Comparison of ENCODE assay signal across 28 mouse cellular contexts in the genomic region with DNA sequence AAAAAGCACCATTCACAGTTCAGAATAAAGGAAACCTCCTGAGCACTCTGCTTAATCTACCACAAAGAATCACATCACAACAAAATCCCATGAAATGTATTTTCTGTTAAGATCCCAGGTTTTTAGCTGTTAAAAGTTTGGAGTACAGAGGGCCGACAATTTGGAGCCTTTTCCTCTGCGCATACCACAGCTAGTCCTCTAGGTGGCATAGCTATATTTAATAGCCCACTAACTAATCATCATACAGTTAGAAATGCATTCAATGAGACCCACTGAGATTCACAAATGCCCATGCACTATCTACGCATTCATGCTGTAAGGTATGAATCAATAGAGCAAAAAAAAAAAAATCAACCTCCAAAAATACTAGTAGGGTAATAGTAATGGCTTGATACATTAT. TPM values are rescaled to one million over a fixed set of nuclear protein-coding genes. Genes with fewer than 3 reads are reported as not detected.
A peak's percentile ranks its signal among the peaks of the same experiment; 100 is the strongest.
DNase-seq lines count a peak whose midpoint lies in the region; ATAC-seq and TF ChIP-seq lines count a peak whose summit lies in the region.
"Had no signal": no experiment of that assay in that cellular context is flagged by ENCODE, and none has a peak within 500 bp of the region (broad histone marks: within the 10 kb centered on the region; RNA-seq: fewer than 3 reads in every experiment).

No protein-coding gene starts in this region.

- no peaks in the 10 kb centered on the region for H3K27me3 ChIP-seq in kidney, postnatal 0 days (ENCODE audit: insufficient read depth, low read length)
- no peaks in the 10 kb centered on the region for H3K27me3 ChIP-seq in kidney, embryonic 14.5 days (ENCODE audit: control insufficient read depth, insufficient read depth, low read length)
- no peaks in the 10 kb centered on the region for H3K27me3 ChIP-seq in CH12.LX (replicated peaks)
- H3K27me3 ChIP-seq: forebrain, embryonic 15.5 days; heart, embryonic 15.5 days; hindbrain, embryonic 15.5 days; intestine, embryonic 15.5 days; neural tube, embryonic 15.5 days had no signal

- no peak overlapping the region for H3K4me3 ChIP-seq in kidney, postnatal 0 days (replicated peaks; ENCODE audit: low read depth, low read length)
- H3K4me3 ChIP-seq in kidney, embryonic 14.5 days (ENCODE audit: low read length), result no peak overlapping the region
- H3K4me3 ChIP-seq in CH12.LX (replicated peaks in 1 of 3; ENCODE audit: low read depth in 2 of 3, low read length in 2 of 3, poor library complexity in 1 of 3), result no peak overlapping the region
- H3K4me3 ChIP-seq: embryonic facial prominence, embryonic 10.5 days; forebrain, embryonic 15.5 days; heart, embryonic 15.5 days; hindbrain, embryonic 15.5 days; intestine, embryonic 15.5 days; midbrain, embryonic 10.5 days; neural tube, embryonic 15.5 days had no signal

- H3K9ac ChIP-seq in kidney, postnatal 0 days (ENCODE audit: low read depth, low read length), result no peak overlapping the region
- no peak overlapping the region for H3K9ac ChIP-seq in kidney, embryonic 14.5 days (ENCODE audit: low read depth, low read length)
- H3K9ac ChIP-seq in CH12.LX (ENCODE audit: insufficient read depth, low read depth), result no peak overlapping the region
- H3K9ac ChIP-seq: forebrain, embryonic 15.5 days; heart, embryonic 15.5 days; hindbrain, embryonic 15.5 days; intestine, embryonic 15.5 days; neural tube, embryonic 15.5 days had no signal

- TF ChIP-seq EP300 in CH12.LX (IDR thresholded peaks at IDR 0.05; ENCODE audit: low read length), result no peak

- dilution Hi-C loops in CH12.LX (cut with MboI; ENCODE audit: extremely low pct_ligation_motif_present, extremely low pct_unique_long_range_greater_than_20kb, low sequenced_read_pairs), result no loop called here

- H3K9me3 ChIP-seq in kidney, postnatal 0 days (replicated peaks; ENCODE audit: low read length), result no peaks in the 10 kb centered on the region
- no peaks in the 10 kb centered on the region for H3K9me3 ChIP-seq in kidney, embryonic 14.5 days (ENCODE audit: control insufficient read depth, low read length)
- H3K9me3 ChIP-seq in CH12.LX (replicated peaks; ENCODE audit: low read length), result no peaks in the 10 kb centered on the region
- H3K9me3 ChIP-seq: forebrain, embryonic 15.5 days; heart, embryonic 15.5 days; hindbrain, embryonic 15.5 days; intestine, embryonic 15.5 days; midbrain, embryonic 10.5 days; neural tube, embryonic 15.5 days had no signal

- no peaks in the 10 kb centered on the region for H3K79me2 ChIP-seq in CH12.LX (replicated peaks; ENCODE audit: control insufficient read depth, extremely low read depth, insufficient read depth, poor library complexity, severe bottlenecking)

- 79% methylated on average over 3 of the region's 3 CpGs for WGBS in kidney, postnatal 0 days
- WGBS in kidney, embryonic 14.5 days, result 77% methylated on average over 3 of the region's 3 CpGs

- H3K36me3 ChIP-seq in kidney, postnatal 0 days (ENCODE audit: insufficient read depth, low read length), result no peaks in the 10 kb centered on the region
- H3K36me3 ChIP-seq in kidney, embryonic 14.5 days (ENCODE audit: control insufficient read depth, insufficient read depth, low read length), result no peaks in the 10 kb centered on the region
- no peaks in the 10 kb centered on the region for H3K36me3 ChIP-seq in CH12.LX (replicated peaks in 1 of 2; ENCODE audit: control insufficient read depth in 1 of 2, insufficient read depth in 1 of 2, low read length in 1 of 2)
- H3K36me3 ChIP-seq: embryonic facial prominence, embryonic 10.5 days; forebrain, embryonic 15.5 days; heart, embryonic 15.5 days; hindbrain, embryonic 15.5 days; intestine, embryonic 15.5 days; midbrain, embryonic 10.5 days; neural tube, embryonic 15.5 days had no signal

- TF ChIP-seq CTCF in kidney, postnatal 0 days (IDR thresholded peaks at IDR 0.05; ENCODE audit: low read depth), result peak; percentile 12; the same call in 1 of the 2 replicates
- peak in 1 of 2 experiments; percentile 42; a peak in 1 of 4 replicates for TF ChIP-seq CTCF in CH12.LX (conservative IDR thresholded peaks at IDR 0.05 in 1 of 2, IDR thresholded peaks at IDR 0.05 in 1 of 2; ENCODE audit: low read depth in 2 of 2, low read length in 2 of 2)
- no peak for TF ChIP-seq CTCF in brain, embryonic 14.5 days (IDR thresholded peaks at IDR 0.05; ENCODE audit: borderline replicate concordance, extremely low read depth, insufficient read depth, insufficient read length)

- H3K27ac ChIP-seq in kidney, postnatal 0 days, result no peak overlapping the region
- H3K27ac ChIP-seq in kidney, embryonic 14.5 days (ENCODE audit: low read depth, low read length), result no peak overlapping the region
- H3K27ac ChIP-seq in CH12.LX (ENCODE audit: insufficient read depth, low read depth), result no peak overlapping the region
- H3K27ac ChIP-seq: embryonic facial prominence, embryonic 10.5 days; forebrain, embryonic 15.5 days; heart, embryonic 15.5 days; hindbrain, embryonic 15.5 days; intestine, embryonic 15.5 days; macrophage; midbrain, embryonic 10.5 days; neural tube, embryonic 15.5 days had no signal

- no peaks in the 10 kb centered on the region for H3K4me1 ChIP-seq in kidney, postnatal 0 days (replicated peaks; ENCODE audit: insufficient read depth, low read length)
- H3K4me1 ChIP-seq in kidney, embryonic 14.5 days (ENCODE audit: control insufficient read depth, insufficient read depth, low read length), result no peaks in the 10 kb centered on the region
- H3K4me1 ChIP-seq in CH12.LX (ENCODE audit: control insufficient read depth in 1 of 2, insufficient read depth in 2 of 2), result no peaks in the 10 kb centered on the region
- H3K4me1 ChIP-seq: embryonic facial prominence, embryonic 10.5 days; forebrain, embryonic 15.5 days; heart, embryonic 15.5 days; hindbrain, embryonic 15.5 days; intestine, embryonic 15.5 days; midbrain, embryonic 10.5 days; neural tube, embryonic 15.5 days had no signal

- H3K4me2 ChIP-seq in kidney, postnatal 0 days (ENCODE audit: low read length), result no peak overlapping the region
- no peak overlapping the region for H3K4me2 ChIP-seq in kidney, embryonic 14.5 days (replicated peaks; ENCODE audit: low read depth, low read length)
- H3K4me2 ChIP-seq in CH12.LX (ENCODE audit: insufficient read depth, low read depth, poor library complexity, severe bottlenecking), result no peak overlapping the region
- H3K4me2 ChIP-seq: forebrain, embryonic 15.5 days; heart, embryonic 15.5 days; hindbrain, embryonic 15.5 days; intestine, embryonic 15.5 days; neural tube, embryonic 15.5 days had no signal

- no peak for ATAC-seq in kidney, postnatal 0 days (replicated peaks; ENCODE audit: low FRiP score, low read depth)
- no peak for ATAC-seq in kidney, embryonic 14.5 days (ENCODE audit: low FRiP score, low TSS enrichment)
- ATAC-seq: forebrain, embryonic 15.5 days; intestine, embryonic 15.5 days; lung, postnatal 0 days had no signal

- TF ChIP-seq POLR2A in CH12.LX (IDR thresholded peaks at IDR 0.05; ENCODE audit: low read depth, low read length), result no peak
- no peak for TF ChIP-seq POLR2A in brain, embryonic 14.5 days (IDR thresholded peaks at IDR 0.05; ENCODE audit: borderline replicate concordance, extremely low read depth, insufficient read depth, insufficient read length, poor library complexity, severe bottlenecking)

- TF ChIP-seq RAD21 in CH12.LX (IDR thresholded peaks at IDR 0.05; ENCODE audit: low read depth, low read length), result peak; percentile 7

- DNase-seq in kidney, postnatal 0 days (ENCODE audit: low spot score), result no peak
- DNase-seq in 3T3-L1 (ENCODE audit: low read depth, low spot score) (peak; percentile 15), CH12.LX (ENCODE audit: extremely low read depth) (no peak)
- DNase-seq in brain, embryonic 14.5 days (ENCODE audit: low read depth), result peak; percentile 0
- DNase-seq in cerebellum, postnatal 36 days, result no peak
- no peak for DNase-seq in frontal cortex, postnatal 25 days (ENCODE audit: low spot score in 2 of 2)
- DNase-seq: adrenal gland, postnatal 10 days; cerebellum, adult 8-10 months; gastrocnemius, postnatal 25 days; heart, postnatal 36 days; kidney, adult 8-10 months; kidney, postnatal 25 days; layer of hippocampus, adult 9-11 months; left cerebral cortex, postnatal 4 days; liver; right cerebral cortex, postnatal 14 days had no signal

- in situ Hi-C loops in CH12.LX (cut with MboI; ENCODE audit: low pct_ligation_motif_present, low pct_unique_long_range_greater_than_20kb, low sequenced_read_pairs), result no loop called here

TF ChIP-seq in CH12.LX, 34 proteins besides CTCF, POLR2A, EP300 and RAD21 (continues in another document):
- TF ChIP-seq HCFC1 (IDR thresholded peaks at IDR 0.05; ENCODE audit: low read depth, low read length) (no peak), ELF1 (IDR thresholded peaks at IDR 0.05; ENCODE audit: low read depth, low read length) (no peak), SMC3 (IDR thresholded peaks at IDR 0.05; ENCODE audit: low read depth, low read length) (no peak), MAX (IDR thresholded peaks at IDR 0.05; ENCODE audit: low read length) (no peak), JUND (conservative IDR thresholded peaks at IDR 0.05; ENCODE audit: low read depth, low read length) (no peak), BHLHE40 (IDR thresholded peaks at IDR 0.05; ENCODE audit: low read depth, low read length) (no peak), ZKSCAN1 (IDR thresholded peaks at IDR 0.05; ENCODE audit: borderline replicate concordance, low read depth, low read length) (no peak), NELFE (IDR thresholded peaks at IDR 0.05; ENCODE audit: low read depth, low read length) (no peak), USF1 (IDR thresholded peaks at IDR 0.05; ENCODE audit: low read depth, low read length) (no peak), RCOR1 (conservative IDR thresholded peaks at IDR 0.05; ENCODE audit: low read depth, low read length) (no peak), ZMIZ1 (IDR thresholded peaks at IDR 0.05; ENCODE audit: low read depth, low read length) (no peak), NRF1 (IDR thresholded peaks at IDR 0.05; ENCODE audit: low read depth, low read length) (no peak), SIN3A (IDR thresholded peaks at IDR 0.05; ENCODE audit: low read length) (no peak)

RNA-seq across cellular contexts. Expression of gene Lilra6, which starts 33.9 kb away (rescaled TPM):
- 0.12 and 0.32 TPM in 2 replicates for polyA plus RNA-seq in kidney, postnatal 0 days (2015; fragmentation: Nextera tagmentation; extraction: Ambion mirVana)
- not detected in 2 replicates for polyA plus RNA-seq in kidney, embryonic 14.5 days (2014; fragmentation: Nextera tagmentation; extraction: Ambion mirVana)
- total RNA-seq in CH12.LX (2012; rRNA removed) (0.08 TPM in 1 of 2 replicates, not detected in the other), CH12.LX (2014; rRNA removed) (0.26 and 0.53 TPM in 2 replicates)
- polyA plus RNA-seq in CH12.LX (2012; ENCODE audit: insufficient read length, low read depth), result 0.48 and 1.0 TPM in 2 replicates
- 0.04 TPM in 1 of 2 replicates, not detected in the other for polyA plus RNA-seq in brain, embryonic 14.5 days (2012; rRNA removed)
- total RNA-seq: ES-E14; left cerebral cortex, postnatal 4 days had no signal
- polyA plus RNA-seq: embryonic facial prominence, embryonic 10.5 days; forebrain, embryonic 15.5 days; hindbrain, embryonic 15.5 days; midbrain, embryonic 10.5 days; neural tube, embryonic 15.5 days had no signal

RNA-seq across cellular contexts. Expression of gene Gm14548, which starts 51.2 kb away (rescaled TPM):
- polyA plus RNA-seq in kidney, postnatal 0 days (2015; fragmentation: Nextera tagmentation; extraction: Ambion mirVana), result 0.08 and 0.11 TPM in 2 replicates
- polyA plus RNA-seq in kidney, embryonic 14.5 days (2014; fragmentation: Nextera tagmentation; extraction: Ambion mirVana), result 0.09 TPM in 1 of 2 replicates, not detected in the other
- total RNA-seq in CH12.LX (2012; rRNA removed) (0.21 and 0.46 TPM in 2 replicates), CH12.LX (2014; rRNA removed) (2.1 and 2.4 TPM in 2 replicates)
- 3.2 and 4.5 TPM in 2 replicates for polyA plus RNA-seq in CH12.LX (2012; ENCODE audit: insufficient read length, low read depth)
- polyA plus RNA-seq in brain, embryonic 14.5 days (2012; rRNA removed), result not detected in 2 replicates
- total RNA-seq: ES-E14; gastrocnemius, postnatal 25 days; left cerebral cortex, adult 18-20 months; left cerebral cortex, postnatal 4 days had no signal
- polyA plus RNA-seq: embryonic facial prominence, embryonic 10.5 days; forebrain, embryonic 15.5 days; heart, embryonic 15.5 days; hindbrain, embryonic 15.5 days; midbrain, embryonic 10.5 days; neural tube, embryonic 15.5 days had no signal

Comparison
In these comparisons a context has a peak if more than half of its experiments do, and no peak if none do; other contexts are left out.
1. DNase-seq: peak in 3T3-L1 (single experiment) and brain, embryonic 14.5 days (single experiment); none in kidney, postnatal 0 days (single experiment), CH12.LX (single experiment), cerebellum, postnatal 36 days (0 of 2) and frontal cortex, postnatal 25 days (0 of 2).